Mouse (Mus musculus): Measurements from ENCODE around the gene Snta1. TPM values are rescaled to one million over a fixed set of nuclear protein-coding genes. Genes with fewer than 3 reads are reported as not detected.
"Not testable (repeated sequence)": the region's sequence is repeated elsewhere in the genome, so short reads cannot be mapped to it uniquely, and the experiment has no call there.

Snta1 gene
- polyA plus RNA-seq, 1 experiment, result 51.8 TPM

GRCm38 (mm10) chr2:154372151-154372829 lies 35.6 kb downstream of the Snta1 start:
- DNase-seq (ENCODE audit: low read depth), result no peak

GRCm38 (mm10) chr2:154367510-154367909 lies 40.4 kb downstream of the Snta1 start:
- DNase-seq (ENCODE audit: low read depth), result no peak

GRCm38 (mm10) chr2:154354000-154354425 lies 53.9 kb downstream of the Snta1 start:
- not testable (repeated sequence) for DNase-seq (ENCODE audit: low read depth)

- DNase-seq (ENCODE audit: low read depth), result no peak
These were observed 59.7 kb downstream of the Snta1 start for GRCm38 (mm10) chr2:154348152-154348551.

- no peak for DNase-seq (ENCODE audit: low read depth)
These were observed 68.5 kb downstream of the Snta1 start for GRCm38 (mm10) chr2:154339356-154339755.

GRCm38 (mm10) chr2:154338161-154338560 lies 69.7 kb downstream of the Snta1 start:
- no peak for DNase-seq (ENCODE audit: low read depth)

- no peak for DNase-seq (ENCODE audit: low read depth)
These were observed 72.3 kb downstream of the Snta1 start for GRCm38 (mm10) chr2:154335572-154335971.

- no peak for DNase-seq (ENCODE audit: low read depth)
These were observed 81.0 kb downstream of the Snta1 start for GRCm38 (mm10) chr2:154326852-154327251.

Other genes with a start within 250 kb of the Snta1 start
- gene Bpifa5, start 245.5 kb downstream of the Snta1 start, polyA plus RNA-seq (2012; rRNA removed), result not detected in 2 replicates
- gene Bpifb1, start 217.3 kb downstream of the Snta1 start, polyA plus RNA-seq (2012; rRNA removed), result not detected in 2 replicates
- gene Bpifb5, start 184.4 kb downstream of the Snta1 start, polyA plus RNA-seq (2012; rRNA removed), result 0.31 and 0.34 TPM in 2 replicates
- not detected in 2 replicates for gene Bpifb9a, start 150.2 kb downstream of the Snta1 start, polyA plus RNA-seq (2012; rRNA removed)
- gene Bpifb9b, start 100.9 kb downstream of the Snta1 start, polyA plus RNA-seq (2012; rRNA removed), result not detected in 2 replicates
- gene Cdk5rap1, start 35.1 kb downstream of the Snta1 start, polyA plus RNA-seq (2012; rRNA removed), result 12.0 and 13.4 TPM in 2 replicates
- 12.0 and 14.4 TPM in 2 replicates for gene Cbfa2t2, start 28.4 kb upstream of the Snta1 start, polyA plus RNA-seq (2012; rRNA removed)
- 1.9 and 5.3 TPM in 2 replicates for gene 1700003F12Rik, start 139.0 kb upstream of the Snta1 start, polyA plus RNA-seq (2012; rRNA removed)
- 0.18 and 0.30 TPM in 2 replicates for gene Actl10, start 143.7 kb upstream of the Snta1 start, polyA plus RNA-seq (2012; rRNA removed)
- 3.2 and 4.9 TPM in 2 replicates for gene Necab3, start 150.8 kb upstream of the Snta1 start, polyA plus RNA-seq (2012; rRNA removed)
- 6.4 and 7.3 TPM in 2 replicates for gene E2f1, start 161.8 kb upstream of the Snta1 start, polyA plus RNA-seq (2012; rRNA removed)
- gene Pxmp4, start 195.6 kb upstream of the Snta1 start, polyA plus RNA-seq (2012; rRNA removed), result 47.5 and 68.3 TPM in 2 replicates
- gene Zfp341, start 205.2 kb upstream of the Snta1 start, polyA plus RNA-seq (2012; rRNA removed), result 3.9 and 4.4 TPM in 2 replicates
- 0.81 and 2.0 TPM in 2 replicates for gene 4930519P11Rik, start 205.3 kb upstream of the Snta1 start, polyA plus RNA-seq (2012; rRNA removed)
- gene Chmp4b, start 243.6 kb upstream of the Snta1 start, polyA plus RNA-seq (2012; rRNA removed), result 111 and 177 TPM in 2 replicates